Mouse (Mus musculus) liver, adult 2 months (tissue): ENCODE data around the gene St8sia1.

Source experiments
- CTCF ChIP-seq: fragments of 200-500 bp; IDR thresholded peaks from 2 replicates; pipeline ENCODE4 v1.5.1; 2011; ENCODE audit warnings: low read depth, low read length, control low read depth
- POLR2A ChIP-seq: fragments of 200-500 bp; IDR thresholded peaks from 2 replicates; pipeline ENCODE4 v1.6.1; 2011; ENCODE audit warnings: low read length, control low read depth; ENCODE audit not compliant: insufficient read depth; ENCODE audit errors: extremely low read depth

- TF ChIP-seq POLR2A (no peak), CTCF (no peak)
Measured at GRCm38 (mm10) chr6:142938074-142938473, 26.2 kb downstream of the St8sia1 start.
